Mouse (Mus musculus): Measurements from ENCODE around the gene Gucy1b1. TPM values are rescaled to one million over a fixed set of nuclear protein-coding genes. Genes with fewer than 3 reads are reported as not detected.

The Gucy1b1 gene
- total RNA-seq, 2 experiments from 2014 or later, result not detected

DNA sequence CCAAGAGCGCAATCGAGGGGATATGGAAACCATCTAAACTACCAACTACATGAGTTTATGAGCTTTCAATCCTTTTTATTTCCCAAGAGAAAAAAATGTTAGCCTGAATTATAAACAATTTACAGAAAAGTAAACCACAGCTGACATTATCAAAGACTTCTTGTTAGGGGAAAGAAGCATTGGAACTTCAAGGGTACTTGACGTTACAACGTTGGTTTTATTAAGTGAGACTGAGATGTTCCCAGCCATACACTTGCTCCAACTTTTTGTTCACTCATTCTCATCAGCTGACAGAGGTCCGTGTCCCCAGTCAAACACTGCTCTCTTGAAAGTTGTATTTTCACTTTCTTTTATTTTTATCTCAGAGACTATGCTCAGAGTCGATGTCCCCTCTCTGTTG lies 30.8 kb downstream of the Gucy1b1 start:
- no peak for ATAC-seq (replicated peaks; ENCODE audit: low FRiP score, poor library complexity, severe bottlenecking)

DNA sequence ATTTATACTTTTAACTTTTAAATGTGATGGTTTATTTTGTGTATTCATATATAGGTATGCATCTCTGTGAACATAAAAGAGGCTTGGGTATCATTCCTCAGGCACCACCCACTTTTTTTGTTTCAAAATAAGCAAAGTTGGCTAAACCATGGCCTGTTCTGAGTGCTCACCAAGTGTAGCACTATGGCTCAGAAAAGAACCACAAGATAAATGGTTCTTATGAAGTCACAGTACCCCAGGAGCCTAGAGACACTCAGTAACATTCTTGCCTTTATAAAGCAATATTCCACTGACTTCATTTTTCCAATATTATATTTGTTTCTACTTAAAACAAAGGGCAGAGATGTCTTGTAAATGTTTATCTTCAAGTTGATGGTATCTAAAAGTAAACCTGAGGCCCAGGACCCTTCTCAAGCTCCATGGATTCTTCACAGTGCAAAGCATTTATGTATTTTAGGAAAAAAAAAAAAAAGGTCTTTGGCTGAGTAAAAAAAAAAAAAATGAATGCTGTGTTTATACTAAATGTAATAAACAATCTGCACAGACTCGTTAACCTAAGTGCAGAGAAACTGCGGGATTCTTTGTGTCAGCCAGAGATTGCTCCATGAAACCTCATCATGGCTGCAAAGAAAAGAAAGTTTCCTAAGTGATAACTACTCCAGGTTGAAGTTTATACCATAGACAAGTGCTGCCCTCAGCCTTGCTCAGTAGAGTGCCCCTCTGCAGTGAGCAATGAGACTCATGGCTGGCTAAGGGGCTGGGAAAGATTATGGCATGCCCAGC lies 38.0 kb downstream of the Gucy1b1 start:
- ATAC-seq (replicated peaks; ENCODE audit: low FRiP score, poor library complexity, severe bottlenecking), result no peak

- no peak for ATAC-seq (replicated peaks; ENCODE audit: low FRiP score, poor library complexity, severe bottlenecking)
Observed at GRCm38 (mm10) chr3:82030008-82030748, 44.3 kb downstream of the Gucy1b1 start.

GRCm38 (mm10) chr3:82029229-82029628 lies 45.3 kb downstream of the Gucy1b1 start:
- ATAC-seq (replicated peaks; ENCODE audit: low FRiP score, poor library complexity, severe bottlenecking), result no peak; the same call in 1 of the 2 replicates

DNA sequence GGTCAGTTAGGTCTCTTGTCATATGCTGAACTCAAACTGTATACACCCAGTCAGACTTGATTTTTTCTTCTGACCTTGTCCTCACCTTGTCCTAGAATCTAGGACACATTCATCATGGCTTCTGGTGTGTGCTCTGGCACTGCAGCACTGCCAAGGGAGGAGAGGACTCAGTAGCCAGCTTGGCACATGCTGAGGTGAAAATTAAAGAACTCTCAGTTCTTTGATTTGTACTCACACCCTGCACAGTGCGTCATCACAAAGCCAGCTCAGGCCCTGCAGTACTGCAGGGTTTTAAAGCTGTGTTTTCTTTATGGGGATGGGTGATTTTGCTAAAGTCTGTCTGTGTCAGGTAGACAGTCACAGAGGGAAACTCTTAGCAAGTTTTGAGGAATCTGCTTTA lies 47.2 kb downstream of the Gucy1b1 start:
- no peak for ATAC-seq (replicated peaks; ENCODE audit: low FRiP score, poor library complexity, severe bottlenecking)

GRCm38 (mm10) chr3:82023065-82023464 lies 51.4 kb downstream of the Gucy1b1 start:
- ATAC-seq (replicated peaks; ENCODE audit: low FRiP score, poor library complexity, severe bottlenecking), result no peak

GRCm38 (mm10) chr3:82022421-82022920 lies 52.0 kb downstream of the Gucy1b1 start:
- no peak for ATAC-seq (replicated peaks; ENCODE audit: low FRiP score, poor library complexity, severe bottlenecking)

DNA sequence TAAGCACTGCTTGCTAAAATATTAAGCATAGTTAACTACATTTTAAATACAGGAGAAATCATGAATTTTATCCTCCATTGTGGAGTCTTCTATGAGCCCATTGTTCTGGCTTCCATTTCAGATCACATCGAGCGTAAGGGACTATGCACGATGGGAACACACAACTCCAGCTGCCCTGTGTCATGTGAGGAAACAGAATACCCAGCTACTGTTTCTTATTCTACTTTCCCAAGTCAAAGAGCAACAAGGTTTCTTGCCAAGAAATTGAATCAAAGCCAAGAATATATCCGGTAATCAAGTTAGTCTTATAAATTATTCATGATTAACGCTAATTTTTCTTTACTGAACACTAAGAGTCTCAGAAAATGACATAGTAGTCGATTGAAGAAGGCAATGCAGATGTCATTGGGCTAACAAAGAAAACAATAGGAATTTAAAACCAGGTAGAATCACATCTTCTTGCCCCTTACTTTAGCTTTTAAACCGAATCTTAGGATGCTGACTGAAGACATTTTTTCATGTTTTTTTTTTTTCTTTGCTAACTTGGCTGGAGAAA lies 60.3 kb downstream of the Gucy1b1 start:
- no peak for ATAC-seq (replicated peaks; ENCODE audit: low FRiP score, poor library complexity, severe bottlenecking)

DNA sequence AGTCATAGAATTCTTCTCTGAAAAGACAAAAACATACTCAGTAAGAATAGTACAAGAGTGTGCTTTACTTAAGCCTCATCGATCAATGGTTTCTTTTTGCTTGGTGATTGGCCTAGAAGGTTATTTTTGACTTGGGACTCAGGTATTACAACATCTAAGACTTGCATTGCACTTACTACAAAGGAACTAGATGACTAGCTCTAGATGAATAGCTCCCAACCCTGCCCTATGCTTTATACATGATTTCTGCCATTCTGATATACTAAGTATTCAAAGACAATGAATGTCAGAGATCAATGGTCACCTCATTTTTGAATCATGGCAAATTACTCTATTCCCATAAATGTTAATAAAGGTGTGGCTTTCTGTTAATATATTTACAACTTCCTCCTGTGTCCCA lies 67.5 kb downstream of the Gucy1b1 start:
- ATAC-seq (replicated peaks; ENCODE audit: low FRiP score, poor library complexity, severe bottlenecking), result no peak

DNA sequence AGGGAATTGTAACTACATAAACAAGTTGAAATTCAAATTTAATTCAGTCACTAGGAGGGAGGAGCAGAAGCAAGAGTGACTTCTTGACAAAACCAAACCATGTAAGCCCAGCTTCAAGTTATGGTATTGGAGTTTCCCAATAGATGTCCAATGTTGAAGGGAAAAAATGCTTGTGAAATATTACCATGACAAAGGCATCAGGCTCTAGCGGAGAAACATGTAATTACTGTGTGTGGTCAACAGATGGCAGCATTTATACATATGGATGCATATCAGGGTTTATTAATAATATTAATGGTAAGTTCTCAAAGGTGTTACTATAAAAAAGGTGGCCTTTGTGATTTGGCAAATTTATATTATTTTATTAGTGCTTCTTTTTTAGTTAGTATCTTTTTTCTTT lies 78.5 kb downstream of the Gucy1b1 start:
- no peak for ATAC-seq (replicated peaks; ENCODE audit: low FRiP score, poor library complexity, severe bottlenecking)

DNA sequence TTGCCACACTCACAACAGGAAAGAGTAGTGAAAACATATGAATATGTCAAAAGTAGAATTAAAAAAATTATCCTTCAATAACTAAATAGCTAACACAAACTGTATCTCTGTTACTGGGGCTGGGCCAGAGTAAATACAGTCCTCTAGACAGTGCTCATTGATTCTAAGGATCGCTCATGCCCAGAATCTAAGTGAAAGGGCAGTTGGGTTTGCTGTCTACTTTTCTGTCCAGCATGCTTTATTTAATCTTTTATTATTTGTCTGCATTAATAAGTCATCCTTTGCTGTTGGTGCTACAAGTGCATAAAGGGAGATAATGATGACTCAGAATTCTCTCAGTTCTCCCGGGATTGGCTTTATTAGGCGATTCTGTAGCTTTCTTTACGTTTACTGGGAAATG lies 79.1 kb downstream of the Gucy1b1 start:
- ATAC-seq (replicated peaks; ENCODE audit: low FRiP score, poor library complexity, severe bottlenecking), result no peak

- ATAC-seq (replicated peaks; ENCODE audit: low FRiP score, poor library complexity, severe bottlenecking), result no peak
Observed at GRCm38 (mm10) chr3:81990531-81990930, 84.0 kb downstream of the Gucy1b1 start.

- no peak for ATAC-seq (replicated peaks; ENCODE audit: low FRiP score, poor library complexity, severe bottlenecking)
Observed at GRCm38 (mm10) chr3:81989692-81990141, 84.8 kb downstream of the Gucy1b1 start.

DNA sequence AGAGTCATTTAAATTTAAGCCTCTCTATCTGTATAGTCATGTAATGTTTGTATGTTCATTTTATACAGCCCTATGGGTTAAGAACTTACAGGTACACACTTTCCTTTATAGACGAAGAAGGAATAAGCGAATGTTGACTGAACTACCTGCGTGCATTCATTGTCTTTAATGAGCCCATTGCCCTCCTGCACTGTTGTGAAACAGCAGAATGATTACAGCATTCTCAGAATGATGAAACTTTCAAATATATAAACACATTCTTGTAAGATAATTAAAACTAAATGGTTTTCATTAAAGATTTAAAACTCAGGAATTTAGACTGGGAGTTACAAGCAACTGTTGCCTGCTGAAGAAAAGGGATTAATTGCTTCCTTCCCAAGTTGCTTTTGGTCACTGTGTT lies 86.9 kb downstream of the Gucy1b1 start:
- ATAC-seq (replicated peaks; ENCODE audit: low FRiP score, poor library complexity, severe bottlenecking), result no peak

- ATAC-seq (replicated peaks; ENCODE audit: low FRiP score, poor library complexity, severe bottlenecking), result no peak
Observed at GRCm38 (mm10) chr3:81986103-81986502, 88.4 kb downstream of the Gucy1b1 start.

- no peak for ATAC-seq (replicated peaks; ENCODE audit: low FRiP score, poor library complexity, severe bottlenecking)
Observed at GRCm38 (mm10) chr3:81985100-81985499, 89.4 kb downstream of the Gucy1b1 start.

DNA sequence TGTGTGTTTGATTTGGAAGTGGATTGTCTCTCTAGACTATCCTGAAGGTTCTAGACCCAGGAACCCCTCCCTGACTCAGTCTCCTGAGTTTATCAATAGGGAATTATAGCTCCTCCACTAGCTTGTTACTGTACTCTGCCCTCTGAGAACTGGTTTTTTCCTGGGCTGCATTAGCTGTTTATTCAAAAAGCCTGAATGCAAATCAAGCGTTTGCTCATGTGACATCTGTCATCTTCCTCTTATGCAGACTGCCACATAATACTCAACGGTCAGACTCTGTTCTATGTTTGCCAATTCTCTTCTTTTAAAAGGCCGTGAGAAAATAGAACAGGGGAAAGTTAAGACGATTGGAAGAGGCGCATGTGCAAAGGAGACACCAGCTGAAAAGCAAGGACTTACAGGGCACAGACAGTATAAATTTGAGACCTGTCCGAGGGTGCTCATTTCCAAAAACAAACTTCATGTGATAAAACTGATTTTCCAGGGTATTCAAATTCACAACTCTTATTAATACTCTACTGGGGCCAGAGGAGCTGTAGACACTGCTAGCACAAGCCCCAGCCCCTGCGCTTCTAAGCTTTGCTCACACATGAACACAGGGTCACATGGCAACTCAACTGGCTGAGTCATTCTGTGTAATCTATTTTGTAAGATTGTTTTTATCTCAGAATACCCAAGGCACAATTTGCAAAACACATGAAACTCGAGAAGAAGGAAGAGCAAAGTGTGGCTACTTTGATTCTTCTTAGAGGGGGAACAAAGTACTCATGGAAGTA lies 91.2 kb downstream of the Gucy1b1 start:
- ATAC-seq (replicated peaks; ENCODE audit: low FRiP score, poor library complexity, severe bottlenecking), result no peak
